Mouse (Mus musculus) heart, postnatal 10 days (tissue): Measurements from ENCODE around the gene Olfr1371. TPM values are rescaled to one million over a fixed set of nuclear protein-coding genes. Genes with fewer than 3 reads are reported as not detected.
"Not testable (repeated sequence)": the region's sequence is repeated elsewhere in the genome, so short reads cannot be mapped to it uniquely, and the experiment has no call there.

ENCODE experiments used
- DNase-seq, 2 experiments: peaks; one replicate each; pipeline ENCODE4 v3.0.0; 2021
- intact Hi-C: fragments of 180-260 bp; cut with DNase I; formaldehyde crosslinking; loops from one replicate; pipeline ENCODE4 v1.15.1; 2025
- total RNA-seq, 2 experiments: library from RNA; stranded (reverse); gene quantifications; 2 replicates each; pipeline ENCODE4 v1.2.3; 2021

Olfr1371 gene
- total RNA-seq, 2 experiments from 2014 or later = not detected

DNA sequence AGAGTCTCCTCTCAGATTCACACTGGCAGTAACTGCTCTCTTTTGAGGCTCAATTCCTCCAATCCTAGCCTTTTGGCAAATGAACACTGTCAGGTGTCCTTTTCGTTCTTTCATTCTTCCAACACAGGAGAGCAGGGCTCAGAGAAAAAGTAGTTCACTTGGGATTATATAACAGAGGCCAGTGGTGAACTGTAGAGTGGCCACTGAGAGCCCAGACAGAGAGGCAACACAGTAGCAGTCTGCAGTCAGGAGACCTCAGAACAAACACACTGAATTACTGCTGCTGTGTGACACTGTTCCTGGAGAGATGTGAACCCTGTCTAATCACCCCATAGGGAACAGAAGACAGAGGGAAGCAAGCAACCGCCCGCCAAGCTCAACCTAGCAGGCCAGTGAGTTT lies 13.3 kb upstream of the Olfr1371 start:
- intact Hi-C loops = no loop called here
- no peak for DNase-seq

DNA sequence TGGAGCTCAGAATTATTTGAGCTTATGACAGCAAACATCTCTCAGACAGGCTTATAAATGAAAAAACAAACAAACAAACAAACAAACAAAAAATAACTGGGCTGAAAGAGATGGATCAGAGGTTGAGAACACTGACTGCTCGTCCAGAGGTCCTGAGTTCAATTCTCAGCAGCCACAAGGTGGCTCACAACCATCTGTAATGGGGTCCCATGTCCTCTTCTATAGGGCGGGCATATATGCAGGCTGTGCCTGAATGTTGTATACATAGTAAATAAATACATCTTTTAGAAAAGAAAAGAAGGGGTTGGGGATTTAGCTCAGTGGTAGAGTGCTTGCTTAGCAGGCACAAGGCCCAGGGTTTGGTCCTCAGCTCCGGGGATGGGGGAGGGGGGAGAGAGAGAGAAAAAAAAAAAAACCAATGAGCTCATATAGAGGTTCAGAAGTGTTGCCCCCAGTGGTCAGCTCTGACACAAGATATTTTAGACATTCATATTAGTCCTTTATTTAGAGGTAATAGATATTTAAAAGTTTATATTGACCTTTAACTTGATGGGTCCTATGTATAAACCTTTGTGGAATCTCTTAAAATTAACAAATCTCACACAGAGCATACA lies 12.3 kb upstream of the Olfr1371 start:
- no peak for DNase-seq
- intact Hi-C loops = no loop called here

DNA sequence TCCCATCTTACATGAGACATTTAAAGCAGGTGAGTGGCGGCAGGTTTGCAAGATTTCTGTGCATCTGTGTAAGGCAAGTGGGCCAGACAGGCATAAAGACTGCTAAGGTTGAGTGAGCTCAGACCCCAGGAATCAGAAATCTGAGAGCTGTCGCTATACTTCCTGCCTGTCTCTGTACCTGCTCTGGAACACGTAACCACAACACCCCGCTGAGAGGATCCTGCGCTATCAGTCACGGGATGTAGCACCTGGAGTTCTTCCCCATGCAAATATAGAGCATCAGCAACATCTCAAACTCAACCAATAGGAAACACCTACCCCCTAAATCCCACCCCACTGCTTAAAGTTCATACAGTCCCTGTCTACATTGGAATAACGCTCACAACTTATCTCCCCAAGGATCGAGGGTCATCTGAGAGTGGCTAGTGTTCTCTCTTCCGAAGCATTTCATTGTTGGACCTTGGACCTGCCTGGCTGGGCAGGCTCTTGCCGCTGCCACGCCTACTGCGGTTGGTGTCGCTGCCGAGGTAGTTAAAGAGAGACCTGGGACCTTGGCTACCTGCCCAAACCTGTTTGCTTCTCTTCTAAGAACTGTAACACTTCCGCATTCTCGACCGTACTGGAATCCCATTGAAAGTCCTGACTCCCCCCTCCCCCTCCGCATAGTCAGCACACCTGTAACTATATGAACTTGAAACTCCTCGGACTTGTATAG lies 10.3 kb upstream of the Olfr1371 start:
- intact Hi-C loops = loop anchor here (5.0 kb wide), 1 partner anchor 407 kb away; no protein-coding TSS in a partner anchor
- DNase-seq = peak; percentile 29

DNA sequence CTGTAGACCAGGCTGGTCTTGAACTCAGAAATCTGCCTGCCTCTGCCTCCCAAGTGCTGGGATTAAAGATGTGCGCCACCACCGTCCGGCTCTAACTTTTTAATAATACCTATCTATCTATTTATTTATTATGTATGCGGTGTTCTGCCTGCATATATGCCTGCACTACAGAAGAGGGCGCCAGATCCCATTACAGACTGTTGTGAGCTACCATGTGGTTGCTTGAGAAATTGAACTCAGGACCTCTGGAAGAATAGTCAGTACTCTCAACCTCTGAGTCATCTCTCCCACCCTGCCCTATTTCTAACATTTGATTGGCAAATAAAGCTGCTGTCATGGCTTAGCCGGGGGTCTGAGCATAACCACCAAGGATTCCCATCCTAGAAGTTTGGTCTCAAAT lies 9.1 kb upstream of the Olfr1371 start:
- no peak for DNase-seq
- intact Hi-C loops = loop anchor here (5.0 kb wide), 1 partner anchor 406 kb away; no protein-coding TSS in a partner anchor

DNA sequence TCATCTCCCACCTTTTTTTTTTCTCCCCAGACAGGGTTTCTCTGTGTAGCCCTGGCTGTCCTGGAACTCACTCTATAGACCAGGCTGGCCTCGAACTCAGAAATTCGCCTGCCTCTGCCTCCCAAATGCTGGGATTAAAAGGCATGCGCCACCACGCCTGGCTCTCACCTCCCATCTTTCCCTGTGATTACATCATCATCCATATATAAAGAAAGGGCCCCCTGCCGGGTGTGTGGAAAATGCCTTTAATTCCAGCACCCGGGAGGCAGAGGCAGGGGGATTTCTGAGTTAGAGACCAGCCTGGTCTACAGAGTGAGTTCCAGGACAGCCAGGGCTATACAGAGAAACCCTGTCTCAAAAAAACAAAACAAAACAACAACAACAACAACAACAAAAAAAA lies 8.1 kb upstream of the Olfr1371 start:
- DNase-seq = not testable (repeated sequence)
- intact Hi-C loops = loop anchor here (5.0 kb wide), 1 partner anchor 405 kb away; no protein-coding TSS in a partner anchor

DNA sequence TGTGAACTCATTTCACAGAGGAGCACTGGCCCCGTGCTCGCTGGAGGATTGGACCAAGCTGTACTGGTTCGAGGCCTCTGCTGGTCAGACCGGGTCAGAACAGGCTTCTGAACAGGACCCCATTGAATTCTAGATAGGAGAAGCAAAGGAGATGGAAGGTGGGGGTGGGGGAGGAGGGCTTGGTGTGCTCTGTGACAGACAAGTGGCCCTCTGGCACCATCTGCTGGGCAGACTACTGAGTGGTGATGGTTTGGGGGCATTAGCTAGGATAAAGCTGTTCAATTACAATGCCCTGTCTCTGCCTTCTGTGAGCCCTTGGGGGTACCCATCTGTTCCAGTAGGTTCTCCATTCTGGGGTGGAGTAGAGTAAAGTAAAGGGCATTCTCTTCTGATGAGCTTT lies 6.5 kb upstream of the Olfr1371 start:
- intact Hi-C loops = loop anchor here (1.0 to 5.0 kb wide), 3 partner anchors 77 to 403 kb away; no protein-coding TSS in a partner anchor
- peak; percentile 69 to 84 for DNase-seq

DNA sequence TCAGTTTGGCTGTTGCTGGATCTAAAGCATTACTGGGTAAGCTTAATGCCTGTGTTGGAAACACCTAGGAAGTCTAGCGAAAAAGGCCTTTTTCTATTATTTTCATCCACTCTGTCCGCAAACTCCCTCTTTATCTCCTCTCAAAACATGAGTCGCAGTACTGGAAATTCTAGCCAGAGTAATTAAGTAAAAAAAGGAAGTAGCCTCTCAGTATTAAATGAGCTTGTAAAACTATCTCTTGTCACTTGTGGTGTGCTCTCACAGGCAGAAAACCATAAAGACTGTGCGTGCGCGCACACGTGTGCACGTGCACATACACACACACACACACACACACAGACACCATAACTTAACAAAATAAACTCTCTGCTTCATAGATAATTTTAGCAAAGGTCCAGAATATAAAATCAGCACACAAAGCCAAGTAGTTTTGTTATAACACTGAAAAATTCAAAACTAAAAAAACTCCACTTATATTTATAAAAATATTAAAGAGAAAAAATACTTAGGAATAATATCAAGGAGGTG lies 17.2 kb downstream of the Olfr1371 start:
- DNase-seq, intact Hi-C loops: not testable (repeated sequence)

DNA sequence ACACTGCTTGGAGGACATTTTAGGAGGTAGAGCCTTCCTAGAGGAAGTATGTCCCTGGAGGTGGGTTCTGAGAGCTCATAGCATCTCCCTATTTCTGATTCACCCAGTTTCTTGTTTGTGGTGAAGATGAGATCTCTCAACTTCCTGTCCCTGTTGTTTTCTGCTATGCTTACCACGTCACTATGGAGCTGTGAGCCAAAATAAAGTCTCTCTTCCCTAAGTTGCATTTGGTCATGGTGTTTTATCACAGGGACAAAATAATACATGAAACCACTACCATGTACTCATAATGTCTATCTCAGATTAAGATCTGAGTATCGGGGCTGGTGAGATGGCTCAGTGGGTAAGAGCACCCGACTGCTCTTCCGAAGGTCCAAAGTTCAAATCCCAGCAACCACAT lies 33.1 kb downstream of the Olfr1371 start:
- intact Hi-C loops = loop anchor here (10.0 kb wide), 1 partner anchor 304 kb away; no protein-coding TSS in a partner anchor
- not testable (repeated sequence) for DNase-seq

DNA sequence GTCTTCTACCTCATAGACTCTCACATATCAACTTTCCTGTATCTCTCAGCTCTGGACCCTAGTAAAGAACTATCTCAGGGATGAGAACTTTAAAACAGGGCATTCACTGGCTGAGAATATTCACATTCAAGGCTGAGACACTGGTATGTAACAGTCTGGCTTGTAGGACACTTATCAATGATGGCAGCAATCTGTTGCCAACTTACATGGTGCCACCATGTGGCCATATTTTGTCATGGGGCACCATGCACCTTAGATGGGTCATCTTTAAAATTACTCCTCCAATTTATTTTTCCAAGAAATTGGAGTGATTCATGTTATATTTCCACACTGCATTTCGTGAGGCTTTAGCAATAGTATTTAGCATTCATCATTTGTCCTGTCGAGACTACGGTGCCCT lies 33.9 kb downstream of the Olfr1371 start:
- intact Hi-C loops = loop anchor here (10.0 kb wide), 1 partner anchor 305 kb away; no protein-coding TSS in a partner anchor

DNA sequence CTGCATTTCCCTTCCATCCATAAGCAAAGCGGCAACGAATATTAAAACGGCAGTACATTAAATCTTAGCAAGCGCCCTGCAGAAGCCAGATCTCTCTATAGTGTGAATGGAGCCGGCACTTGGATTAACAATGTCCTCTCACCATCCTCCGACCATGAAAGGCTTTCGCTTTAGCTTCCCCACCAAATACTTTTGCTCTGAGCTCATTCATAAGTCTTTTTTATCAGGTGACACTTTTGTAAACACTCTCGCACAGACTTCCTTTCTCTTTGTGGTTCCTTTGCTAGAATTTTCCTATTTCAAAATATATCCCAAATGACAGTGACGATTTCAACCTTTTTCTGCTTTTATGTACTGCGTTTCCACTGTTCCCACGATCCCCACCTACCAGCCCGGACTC lies 45.3 kb downstream of the Olfr1371 start:
- DNase-seq = no peak
- intact Hi-C loops = no loop called here

More for the DNA sequence above, 33.9 kb downstream of the Olfr1371 start:
- peak in 1 of 2 experiments; percentile 21 for DNase-seq

DNA sequence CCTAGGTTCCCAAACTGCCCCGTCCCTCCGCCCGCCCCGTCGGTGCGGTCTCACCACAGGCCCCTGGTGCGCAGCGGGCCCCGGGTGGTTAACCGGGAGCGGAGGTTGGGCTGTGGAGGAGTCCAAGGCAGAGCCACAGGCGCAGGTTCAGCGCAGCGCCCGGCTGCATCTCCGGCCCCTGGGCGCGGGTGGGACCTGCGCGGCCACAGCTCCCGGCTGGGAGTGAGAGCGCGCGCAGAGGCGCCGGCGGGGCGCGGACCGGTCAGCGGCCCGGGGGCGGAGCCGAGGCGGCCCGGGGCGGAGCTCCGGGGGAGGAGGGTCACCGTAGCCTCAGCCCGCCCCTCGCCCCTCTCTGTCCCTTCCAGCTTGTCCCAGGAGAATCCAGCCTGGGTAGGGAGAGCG lies 45.9 kb downstream of the Olfr1371 start:
- DNase-seq = peak; percentile 28 to 31
- intact Hi-C loops = not testable (repeated sequence)

DNA sequence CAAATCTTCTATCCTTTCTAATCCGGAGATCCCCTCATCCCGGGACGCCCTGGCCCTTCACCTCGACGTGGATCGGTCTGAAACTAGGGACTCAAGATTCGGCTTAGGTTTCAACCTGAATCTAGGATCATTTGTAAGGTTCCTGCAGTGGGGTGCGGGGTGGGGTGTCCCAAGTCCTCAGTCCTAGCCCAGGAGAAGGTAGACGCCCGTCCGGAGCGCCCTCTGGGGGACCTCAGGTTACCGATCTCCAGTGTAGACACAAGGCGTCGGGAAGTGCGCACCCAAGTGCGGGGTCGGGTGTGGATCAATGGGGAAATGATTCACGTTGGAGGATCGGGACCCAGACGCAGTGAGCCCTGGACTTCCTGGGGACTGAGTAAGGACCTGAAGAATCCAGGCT lies 46.7 kb downstream of the Olfr1371 start:
- DNase-seq = peak; percentile 31 to 32
- intact Hi-C loops = no loop called here

DNA sequence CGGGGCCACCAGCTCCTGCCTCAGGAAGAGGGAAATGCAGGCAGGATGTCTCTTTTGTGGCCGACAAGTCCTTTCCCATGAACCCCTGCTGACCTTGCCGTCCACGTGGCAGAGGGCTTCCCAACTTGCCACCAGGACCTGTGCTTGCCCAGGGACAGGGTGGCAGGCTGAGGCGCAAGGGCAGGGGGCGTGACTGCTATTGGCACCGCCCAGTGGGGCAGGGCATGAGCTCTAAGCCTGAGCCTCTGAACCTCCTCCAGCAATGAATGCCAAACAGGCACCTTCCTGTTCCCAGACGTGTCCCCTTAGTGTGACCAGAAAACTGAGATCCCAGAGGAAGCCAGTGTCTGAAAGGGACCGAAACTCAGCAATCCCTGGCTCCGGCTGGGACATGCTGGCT lies 49.9 kb downstream of the Olfr1371 start:
- intact Hi-C loops = no loop called here
- DNase-seq = peak; percentile 39 to 40

Other genes starting within 250 kb of the Olfr1371 start
- gene Cdkn2aipnl, start 246.3 kb downstream of the Olfr1371 start, total RNA-seq = 10 to 100 TPM; 20.3 to 21.0 TPM
- 100 to 1,000 TPM; 188 to 192 TPM for gene Ube2b, start 213.2 kb downstream of the Olfr1371 start, total RNA-seq
- 10 to 100 TPM in 1 of 2 experiments, 1 to 10 TPM in 1; 7.9 to 10.2 TPM for gene Cdkl3, start 209.8 kb downstream of the Olfr1371 start, total RNA-seq
- gene Ppp2ca, start 115.3 kb downstream of the Olfr1371 start, total RNA-seq = 10 to 100 TPM; 74.3 to 75.9 TPM
- gene Olfr1373, start 68.5 kb downstream of the Olfr1371 start, total RNA-seq = not detected
- gene Skp1a, start 18.0 kb upstream of the Olfr1371 start, total RNA-seq = 100 to 1,000 TPM; 239 to 266 TPM
- gene Tcf7, start 69.0 kb upstream of the Olfr1371 start, total RNA-seq = 1 to 10 TPM; 3.3 to 6.2 TPM
- gene Vdac1, start 146.9 kb upstream of the Olfr1371 start, total RNA-seq = 100 to 1,000 TPM; 861 to 884 TPM
- 100 to 1,000 TPM; 111 to 117 TPM for gene 9530068E07Rik, start 182.4 kb upstream of the Olfr1371 start, total RNA-seq